Mouse (Mus musculus) ES-Bruce4 (cell line): ENCODE data around the gene Lamb2. TPM values are rescaled to one million over a fixed set of nuclear protein-coding genes. Genes with fewer than 3 reads are reported as not detected.

ENCODE experiments used
- H3K27ac ChIP-seq: 2 replicates; pipeline ENCODE4 v1.5.1; 2012; ENCODE audit warnings: low read length, inconsistent platforms; ENCODE audit not compliant: insufficient read depth
- H3K27me3 ChIP-seq: 2 replicates; pipeline ENCODE4 v1.6.1; 2012; ENCODE audit warnings: mild to moderate bottlenecking, low read length, inconsistent platforms; ENCODE audit not compliant: control insufficient read depth, poor library complexity, insufficient read depth, severe bottlenecking
- H3K36me3 ChIP-seq: 2 replicates; pipeline ENCODE4 v1.6.1; 2012; ENCODE audit warnings: inconsistent platforms, mild to moderate bottlenecking, low read length, moderate library complexity; ENCODE audit not compliant: control insufficient read depth, poor library complexity, insufficient read depth, severe bottlenecking
- H3K4me1 ChIP-seq: one replicate; pipeline ENCODE4 v1.8.1; 2011; ENCODE audit warnings: low read length; ENCODE audit not compliant: control insufficient read depth, insufficient read depth
- H3K4me3 ChIP-seq: 2 replicates; pipeline ENCODE4 v1.5.1; 2011; ENCODE audit warnings: low read depth, mild to moderate bottlenecking, low read length
- H3K9ac ChIP-seq: 2 replicates; pipeline ENCODE4 v1.6.1; 2012; ENCODE audit warnings: low read depth, mild to moderate bottlenecking, inconsistent platforms; ENCODE audit not compliant: poor library complexity, severe bottlenecking
- H3K9me3 ChIP-seq: replicated peaks from 2 replicates; pipeline ENCODE4 v1.6.1; 2012; ENCODE audit warnings: mild to moderate bottlenecking, low read length, inconsistent platforms; ENCODE audit not compliant: control insufficient read depth, poor library complexity, insufficient read depth, severe bottlenecking
- CTCF ChIP-seq: IDR thresholded peaks from one replicate; pipeline ENCODE4 v1.8.1; 2011; ENCODE audit warnings: low read depth, low read length
- EP300 ChIP-seq: IDR thresholded peaks from 2 replicates; pipeline ENCODE4 v1.6.1; 2011; ENCODE audit warnings: low read depth, low read length; ENCODE audit not compliant: insufficient read depth
- POLR2A ChIP-seq: IDR thresholded peaks from one replicate; pipeline ENCODE4 v1.8.1; 2011; ENCODE audit warnings: low read length; ENCODE audit not compliant: insufficient read depth
- polyA plus RNA-seq: library from polyadenylated mRNA; stranded (reverse); fragments of >200 nt; gene quantifications from 2 replicates; pipeline ENCODE4 v1.2.4, GENCODE M21; 2011; ENCODE audit warnings: low read depth; ENCODE audit not compliant: missing spikeins, insufficient read depth, insufficient read length

Gene Lamb2
- polyA plus RNA-seq, 1 experiment, result 39.0 TPM

GRCm38 (mm10) chr9:108469430-108469829 is 10.1 kb upstream of the Lamb2 start:
- no peak for TF ChIP-seq CTCF
- no peak for TF ChIP-seq EP300
- TF ChIP-seq POLR2A, result no peak
- H3K9ac ChIP-seq, result no peak overlapping the region
- H3K27ac ChIP-seq, result no peak overlapping the region
- peaks cover 2% of the 10 kb centered on the region for H3K4me1 ChIP-seq
- no peaks in the 10 kb centered on the region for H3K36me3 ChIP-seq
- no peaks in the 10 kb centered on the region for H3K27me3 ChIP-seq
- H3K4me3 ChIP-seq, result no peak overlapping the region
- no peaks in the 10 kb centered on the region for H3K9me3 ChIP-seq

GRCm38 (mm10) chr9:108469845-108470244 is 9.7 kb upstream of the Lamb2 start:
- peaks cover 2% of the 10 kb centered on the region for H3K4me1 ChIP-seq
- no peak overlapping the region; the same call in 1 of the 2 replicates for H3K27ac ChIP-seq
- H3K36me3 ChIP-seq, result no peaks in the 10 kb centered on the region
- no peak overlapping the region for H3K9ac ChIP-seq
- no peak overlapping the region for H3K4me3 ChIP-seq
- H3K9me3 ChIP-seq, result no peaks in the 10 kb centered on the region
- no peaks in the 10 kb centered on the region for H3K27me3 ChIP-seq
- TF ChIP-seq EP300 (no peak), CTCF (no peak), POLR2A (no peak)

- Histone ChIP-seq H3K27ac (no peak overlapping the region), H3K36me3 (no peaks in the 10 kb centered on the region), H3K4me3 (no peak overlapping the region), H3K9me3 (no peaks in the 10 kb centered on the region), H3K4me1 (peaks cover 3% of the 10 kb centered on the region), H3K9ac (no peak overlapping the region), H3K27me3 (no peaks in the 10 kb centered on the region)
- TF ChIP-seq EP300, result no peak
- TF ChIP-seq CTCF, result peak; percentile 29
- no peak for TF ChIP-seq POLR2A
Measured at GRCm38 (mm10) chr9:108474528-108474927, 5.0 kb upstream of the Lamb2 start.

- no peak for TF ChIP-seq EP300
- no peak for TF ChIP-seq CTCF
- no peak for TF ChIP-seq POLR2A
- no peak overlapping the region for H3K9ac ChIP-seq
- H3K27me3 ChIP-seq, result no peaks in the 10 kb centered on the region
- peak overlapping the region; percentile 50 for H3K4me3 ChIP-seq
- peaks cover 4% of the 10 kb centered on the region for H3K4me1 ChIP-seq
- H3K36me3 ChIP-seq, result no peaks in the 10 kb centered on the region
- no peaks in the 10 kb centered on the region for H3K9me3 ChIP-seq
- H3K27ac ChIP-seq, result 0 out of 2 replicates have a peak overlapping the region, but pooled peaks have one; percentile 20
Measured at GRCm38 (mm10) chr9:108478638-108479156, 839 bp upstream of the Lamb2 start.

GRCm38 (mm10) chr9:108479241-108479640 is 295 bp upstream of the Lamb2 start:
- H3K9ac ChIP-seq, result 0 out of 2 replicates have a peak overlapping the region, but pooled peaks have one; percentile 24
- TF ChIP-seq CTCF, result no peak
- no peak for TF ChIP-seq POLR2A
- no peak for TF ChIP-seq EP300
- no peaks in the 10 kb centered on the region for H3K27me3 ChIP-seq

GRCm38 (mm10) chr9:108480813-108481519 is 1.4 kb downstream of the Lamb2 start:
- TF ChIP-seq EP300, result no peak
- no peak for TF ChIP-seq CTCF
- TF ChIP-seq POLR2A, result no peak
- Histone ChIP-seq H3K9ac (no peak overlapping the region), H3K27ac (no peak overlapping the region), H3K4me3 (peak overlapping the region; percentile 11; the same call in 1 of the 2 replicates), H3K9me3 (no peaks in the 10 kb centered on the region), H3K36me3 (no peaks in the 10 kb centered on the region), H3K27me3 (no peaks in the 10 kb centered on the region), H3K4me1 (peaks cover 3% of the 10 kb centered on the region)

More at GRCm38 (mm10) chr9:108479241-108479640, 295 bp upstream of the Lamb2 start:
- Histone ChIP-seq H3K9me3 (no peaks in the 10 kb centered on the region), H3K36me3 (no peaks in the 10 kb centered on the region), H3K4me1 (peaks cover 4% of the 10 kb centered on the region), H3K4me3 (peak overlapping the region; percentile 27), H3K27ac (0 out of 2 replicates have a peak overlapping the region, but pooled peaks have one; percentile 4)
